Mouse (Mus musculus) embryonic facial prominence, embryonic 13.5 days (tissue): ENCODE results near the gene Pacs1. TPM values are rescaled to one million over a fixed set of nuclear protein-coding genes. Genes with fewer than 3 reads are reported as not detected.
"Not testable (repeated sequence)": the region's sequence is repeated elsewhere in the genome, so short reads cannot be mapped to it uniquely, and the experiment has no call there.

ENCODE experiments used
- ATAC-seq: fragments of 200-750 bp; cut with Nextera tagmentation; 2 replicates; pipeline ENCODE4 v1.8.0; 2017; ENCODE audit warnings: low read depth; ENCODE audit not compliant: insufficient number of reproducible peaks, insufficient read depth, low FRiP score, low TSS enrichment
- H3K27ac ChIP-seq: fragments of 300-500 bp; sonication (generic); 2 replicates; pipeline ENCODE4 v1.5.1; 2015; ENCODE audit warnings: moderate library complexity, mild to moderate bottlenecking, inconsistent platforms
- H3K27me3 ChIP-seq: fragments of 300-500 bp; sonication (generic); 2 replicates; pipeline ENCODE4 v1.6.1; 2015; ENCODE audit warnings: mild to moderate bottlenecking, inconsistent platforms
- H3K36me3 ChIP-seq: fragments of 300-500 bp; sonication (generic); 2 replicates; pipeline ENCODE4 v1.6.1; 2015; ENCODE audit warnings: mild to moderate bottlenecking, inconsistent platforms
- H3K4me1 ChIP-seq: fragments of 300-500 bp; sonication (generic); 2 replicates; pipeline ENCODE4 v1.6.1; 2015; ENCODE audit warnings: inconsistent platforms
- H3K4me2 ChIP-seq: fragments of 300-500 bp; sonication (generic); 2 replicates; pipeline ENCODE4 v1.6.1; 2015; ENCODE audit warnings: moderate library complexity, mild to moderate bottlenecking, inconsistent platforms
- H3K4me3 ChIP-seq: fragments of 300-500 bp; sonication (generic); 2 replicates; pipeline ENCODE4 v1.5.1; 2015; ENCODE audit warnings: mild to moderate bottlenecking, inconsistent platforms
- H3K9ac ChIP-seq: fragments of 300-500 bp; sonication (generic); 2 replicates; pipeline ENCODE4 v1.6.1; 2015; ENCODE audit warnings: mild to moderate bottlenecking, inconsistent platforms
- H3K9me3 ChIP-seq: fragments of 300-500 bp; sonication (generic); 2 replicates; pipeline ENCODE4 v1.6.1; 2016; ENCODE audit warnings: inconsistent platforms
- WGBS: fragments of 180-500 bp; shearing (Covaris S2); methylation state at CpG from one replicate; pipeline ENCODE4 v1.1.7; 2015; ENCODE audit warnings: mixed read lengths; 5-methylcytosine and 5-hydroxymethylcytosine counted together
- polyA plus RNA-seq: library from polyadenylated mRNA; unstranded; fragments of >200 nt; fragmentation: Nextera tagmentation; extraction: Ambion mirVana; gene quantifications from 2 replicates; pipeline ENCODE4 v1.2.1, GENCODE M21; 2015

The Pacs1 gene
- polyA plus RNA-seq, 1 experiment from 2014 or later = 28.7 TPM

DNA sequence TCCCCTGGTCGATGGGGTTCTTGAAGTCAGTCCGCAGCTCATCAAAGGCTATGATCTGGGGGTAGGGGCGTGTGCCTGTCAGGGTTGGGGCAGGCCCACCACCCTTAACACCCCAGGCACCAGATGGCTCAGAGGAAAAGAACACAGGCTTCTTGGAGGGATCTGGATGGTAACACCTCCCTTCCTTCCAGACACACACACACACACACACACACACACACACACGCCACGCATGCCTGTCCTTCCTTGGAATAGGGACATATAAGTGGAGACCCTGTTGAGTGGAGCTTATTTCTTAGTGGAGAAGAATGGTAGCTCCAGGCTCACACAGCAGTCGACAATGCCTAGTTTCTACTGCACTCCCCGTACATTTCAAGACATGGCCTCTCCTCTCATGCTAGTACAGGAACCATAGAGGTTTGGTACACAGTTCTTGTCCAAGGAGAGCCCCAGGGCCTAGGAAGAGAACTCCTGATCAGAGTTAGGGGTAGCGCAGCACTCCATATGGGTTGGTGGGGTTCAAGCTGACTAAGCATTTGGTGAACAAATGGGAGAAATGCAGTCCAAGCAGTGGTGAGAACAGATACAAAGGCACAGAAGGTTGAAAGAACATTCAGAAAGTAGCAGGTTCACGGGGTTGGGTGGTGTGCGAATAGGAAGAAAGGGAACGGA, 178.0 kb downstream of the Pacs1 start:
- H3K4me2 ChIP-seq = peak overlapping the region; percentile 44
- H3K4me3 ChIP-seq = peak overlapping the region; percentile 16; the same call in 1 of the 2 replicates
- no peaks in the 10 kb centered on the region for H3K9me3 ChIP-seq
- H3K36me3 ChIP-seq = peaks cover 41% of the 10 kb centered on the region
- H3K4me1 ChIP-seq = peaks cover 63% of the 10 kb centered on the region
- WGBS = 47% methylated on average over 11 of the region's 11 CpGs
- peak overlapping the region; percentile 12; the same call in 1 of the 2 replicates for H3K27ac ChIP-seq
- no peaks in the 10 kb centered on the region for H3K27me3 ChIP-seq
- no peak for ATAC-seq
- H3K9ac ChIP-seq = peak overlapping the region; percentile 32; the same call in 1 of the 2 replicates

DNA sequence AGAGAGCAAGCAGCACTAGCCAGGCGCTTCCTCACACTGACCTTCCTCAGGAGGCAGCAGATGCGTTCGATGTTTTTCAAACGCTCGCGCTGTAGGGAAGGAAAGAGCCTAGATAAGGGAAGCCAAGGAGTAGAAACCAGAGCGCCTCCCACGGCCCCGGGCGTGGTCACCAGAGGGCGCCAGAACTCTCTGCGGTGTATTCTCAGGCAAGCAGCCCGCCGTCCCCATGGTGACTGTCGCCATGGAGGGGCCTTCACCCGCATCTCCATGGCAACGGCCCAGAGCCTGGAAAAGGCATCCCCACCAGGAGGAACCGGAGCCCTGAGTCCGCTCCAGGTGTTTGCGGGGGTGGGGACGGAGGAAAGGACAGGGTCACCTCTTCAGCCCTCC, 178.7 kb downstream of the Pacs1 start:
- H3K9ac ChIP-seq = peak overlapping the region; percentile 32; the same call in 1 of the 2 replicates
- 2% methylated on average over 21 of the region's 21 CpGs for WGBS
- peaks cover 59% of the 10 kb centered on the region for H3K4me1 ChIP-seq

DNA sequence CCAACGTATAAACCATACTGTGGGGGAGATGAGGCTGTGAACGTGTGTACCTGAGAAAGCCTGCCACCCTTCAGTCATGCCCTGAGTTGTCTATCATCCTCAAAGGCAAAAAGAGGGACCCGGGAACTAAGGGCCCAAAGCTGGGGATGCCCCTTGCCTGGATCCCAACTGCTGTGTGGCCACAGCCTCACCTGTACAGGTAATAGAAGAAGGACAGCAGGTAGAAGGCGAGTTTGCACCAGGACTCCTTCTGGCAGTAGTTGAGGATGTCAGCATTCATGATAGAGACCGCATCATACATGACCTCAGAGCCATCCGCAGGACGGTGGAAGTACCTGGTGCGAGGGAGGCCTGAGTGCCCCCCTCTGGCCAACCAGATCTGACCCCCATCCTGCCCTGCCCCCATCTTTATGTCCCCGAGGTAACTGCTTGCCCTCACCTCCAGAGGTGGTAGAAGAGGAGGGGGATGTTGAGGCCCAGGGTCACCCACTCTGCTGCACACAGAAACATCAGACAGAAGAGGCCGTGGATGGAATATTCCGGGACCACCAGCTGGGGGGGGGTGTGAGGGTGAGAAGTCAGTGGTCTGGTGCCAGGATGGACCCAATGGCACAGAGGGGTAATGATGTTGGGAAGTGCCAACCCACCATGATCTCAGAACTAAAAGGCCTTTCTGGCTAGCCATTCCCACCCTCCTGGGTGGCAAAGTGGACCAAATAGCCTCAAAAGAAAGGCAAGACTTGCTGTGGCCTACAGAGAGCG, 179.3 kb downstream of the Pacs1 start:
- Histone ChIP-seq H3K4me3 (no peak overlapping the region), H3K9me3 (no peaks in the 10 kb centered on the region), H3K27ac (peak overlapping the region; percentile 51; the same call in 1 of the 2 replicates), H3K27me3 (no peaks in the 10 kb centered on the region), H3K36me3 (peaks cover 38% of the 10 kb centered on the region), H3K9ac (no peak overlapping the region), H3K4me1 (peaks cover 57% of the 10 kb centered on the region), H3K4me2 (no peak overlapping the region)
- ATAC-seq = no peak
- 75% methylated on average over 12 of the region's 12 CpGs for WGBS

More for the DNA sequence above, 178.7 kb downstream of the Pacs1 start:
- Histone ChIP-seq H3K27me3 (no peaks in the 10 kb centered on the region), H3K4me2 (peak overlapping the region; percentile 44), H3K9me3 (no peaks in the 10 kb centered on the region), H3K36me3 (peaks cover 38% of the 10 kb centered on the region), H3K4me3 (peak overlapping the region; percentile 16), H3K27ac (peak overlapping the region; percentile 51)
- ATAC-seq = no peak

DNA sequence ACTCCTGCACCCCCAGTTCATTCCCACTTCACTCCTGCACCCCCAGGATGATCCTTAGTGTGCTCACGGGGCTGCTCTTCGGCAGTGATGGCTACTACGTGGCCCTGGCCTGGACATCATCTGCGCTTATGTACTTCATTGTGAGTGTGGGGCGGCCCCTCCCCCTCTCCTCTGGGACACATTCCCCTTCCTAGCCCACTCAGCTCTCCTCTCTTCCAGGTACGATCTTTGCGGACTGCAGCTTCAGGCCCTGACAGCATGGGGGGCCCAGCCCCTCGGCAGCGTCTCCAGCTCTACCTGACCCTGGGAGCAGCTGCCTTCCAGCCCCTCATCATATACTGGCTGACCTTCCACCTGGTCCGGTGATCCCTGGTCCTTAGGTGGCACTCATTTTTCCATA, 180.8 kb downstream of the Pacs1 start:
- no peak for ATAC-seq
- WGBS = 88% methylated on average over 10 of the region's 10 CpGs
- H3K4me1 ChIP-seq = peaks cover 50% of the 10 kb centered on the region

DNA sequence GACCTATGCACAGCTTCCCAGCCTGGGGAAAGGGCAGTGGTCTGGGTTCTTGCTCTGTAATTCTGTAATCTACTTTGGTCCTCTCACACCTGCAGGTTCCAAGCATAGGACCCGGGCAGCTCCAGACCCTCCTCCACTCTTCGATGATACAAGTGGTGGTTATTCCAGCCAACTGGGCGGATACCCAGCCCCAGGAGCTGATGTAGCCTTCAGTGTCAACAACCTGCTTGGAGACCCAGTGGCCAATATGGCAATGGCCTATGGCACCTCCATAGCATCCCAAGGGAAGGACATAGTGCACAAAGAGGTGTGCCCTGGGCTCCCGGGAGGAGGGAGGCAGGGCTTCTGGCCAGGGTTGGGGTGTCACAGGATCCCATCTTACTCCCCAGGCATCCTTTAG, 183.6 kb downstream of the Pacs1 start:
- peak overlapping the region; percentile 84 for H3K9ac ChIP-seq

More for the DNA sequence above, 180.8 kb downstream of the Pacs1 start:
- H3K27me3 ChIP-seq = no peaks in the 10 kb centered on the region
- H3K4me2 ChIP-seq = no peak overlapping the region
- no peak overlapping the region for H3K27ac ChIP-seq
- no peak overlapping the region for H3K9ac ChIP-seq
- H3K36me3 ChIP-seq = peaks cover 38% of the 10 kb centered on the region
- H3K4me3 ChIP-seq = no peak overlapping the region
- no peaks in the 10 kb centered on the region for H3K9me3 ChIP-seq

DNA sequence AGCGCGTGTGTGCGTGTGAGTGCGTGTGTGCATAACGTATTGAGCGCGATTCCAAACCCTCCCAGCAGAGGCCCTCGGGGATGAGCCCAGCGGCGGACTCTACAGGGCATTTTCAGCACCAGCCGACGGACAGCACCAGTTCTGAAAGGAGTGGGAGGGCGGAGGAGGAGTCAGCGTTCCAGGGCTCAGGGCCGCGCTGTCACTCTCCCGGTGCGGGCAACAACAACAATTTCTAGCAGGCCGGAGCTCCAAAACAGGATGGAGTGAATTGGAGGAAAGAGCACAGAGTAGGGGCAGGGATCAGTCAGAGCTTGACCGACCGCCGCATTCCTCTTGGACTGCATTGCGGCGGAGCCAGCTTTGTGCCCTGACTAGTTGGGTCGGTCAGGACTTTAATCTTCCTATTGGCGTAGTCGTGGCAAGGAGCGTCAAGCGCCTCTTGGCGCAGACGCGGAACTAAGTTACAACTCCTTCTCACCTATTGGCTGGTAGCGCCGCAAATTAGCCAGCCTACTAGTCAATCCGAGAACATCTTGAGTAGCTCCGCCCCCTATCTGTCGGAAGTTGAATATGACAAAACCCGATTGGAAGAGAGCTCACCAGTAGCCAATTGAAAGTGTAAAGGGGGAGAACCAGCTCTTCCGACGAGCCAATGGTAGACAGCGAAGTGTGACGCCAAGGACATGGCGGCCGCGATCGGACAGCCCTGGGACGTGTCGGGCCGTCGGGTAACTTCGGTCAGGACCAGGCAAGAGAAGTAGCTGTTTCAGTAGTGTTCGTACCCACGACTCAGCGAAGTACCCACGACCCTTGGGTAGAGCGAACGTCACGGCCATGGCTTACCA, 184.8 kb downstream of the Pacs1 start, which contains the start of gene Yif1a:
Yif1a (plus strand) TSS at position 655 of the 845 bp plus-strand sequence.
- peak; percentile 87 for ATAC-seq
- peak within 1 kb of the TSS; percentile 82 for H3K27ac ChIP-seq
- H3K4me2 ChIP-seq = peak within 1 kb of the TSS; percentile 90
- H3K9me3 ChIP-seq = no peaks in the 10 kb centered on the region
- peak within 1 kb of the TSS; percentile 84 for H3K9ac ChIP-seq
- H3K4me3 ChIP-seq = peak within 1 kb of the TSS; percentile 79
- peaks cover 26% of the 10 kb centered on the region for H3K4me1 ChIP-seq
- H3K36me3 ChIP-seq = peaks cover 31% of the 10 kb centered on the region
- peaks cover 35% of the 10 kb centered on the region for H3K27me3 ChIP-seq
- WGBS = under 1% methylated on average over 58 of the region's 58 CpGs

More for the DNA sequence above, 183.6 kb downstream of the Pacs1 start:
- Histone ChIP-seq H3K4me1 (peaks cover 36% of the 10 kb centered on the region), H3K36me3 (peaks cover 38% of the 10 kb centered on the region), H3K4me3 (peak overlapping the region; percentile 79), H3K9me3 (no peaks in the 10 kb centered on the region), H3K4me2 (peak overlapping the region; percentile 90), H3K27ac (no peak overlapping the region), H3K27me3 (peaks cover 22% of the 10 kb centered on the region)
- ATAC-seq = no peak
- 89% methylated on average over 4 of the region's 4 CpGs for WGBS

DNA sequence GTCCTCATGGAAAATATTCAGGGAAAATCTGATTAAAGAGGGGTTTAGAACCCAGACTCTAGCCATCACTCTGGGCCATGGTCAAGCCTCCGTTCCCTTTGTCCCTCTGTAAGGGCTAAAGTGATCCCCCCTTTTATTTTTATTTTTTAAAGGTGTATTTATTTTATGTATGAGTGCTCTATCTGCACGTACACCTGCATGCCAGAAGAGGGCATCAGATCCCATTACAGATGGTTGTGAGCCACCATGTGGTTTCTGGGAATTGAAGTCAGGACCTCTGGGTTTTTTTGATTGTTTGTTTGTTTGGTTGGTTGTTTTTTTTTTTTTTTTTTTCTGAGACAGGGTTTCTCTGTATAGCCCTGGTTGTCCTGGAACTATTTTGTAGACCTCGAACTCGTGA, 186.4 kb downstream of the Pacs1 start:
- not testable (repeated sequence) for H3K9me3 ChIP-seq, H3K27ac ChIP-seq, ATAC-seq, H3K4me3 ChIP-seq, H3K9ac ChIP-seq, H3K4me2 ChIP-seq
- peaks cover 26% of the 10 kb centered on the region for H3K4me1 ChIP-seq
- peaks cover 16% of the 10 kb centered on the region for H3K36me3 ChIP-seq
- 52% methylated on average over 4 of the region's 4 CpGs for WGBS
- H3K27me3 ChIP-seq = peaks cover 50% of the 10 kb centered on the region

DNA sequence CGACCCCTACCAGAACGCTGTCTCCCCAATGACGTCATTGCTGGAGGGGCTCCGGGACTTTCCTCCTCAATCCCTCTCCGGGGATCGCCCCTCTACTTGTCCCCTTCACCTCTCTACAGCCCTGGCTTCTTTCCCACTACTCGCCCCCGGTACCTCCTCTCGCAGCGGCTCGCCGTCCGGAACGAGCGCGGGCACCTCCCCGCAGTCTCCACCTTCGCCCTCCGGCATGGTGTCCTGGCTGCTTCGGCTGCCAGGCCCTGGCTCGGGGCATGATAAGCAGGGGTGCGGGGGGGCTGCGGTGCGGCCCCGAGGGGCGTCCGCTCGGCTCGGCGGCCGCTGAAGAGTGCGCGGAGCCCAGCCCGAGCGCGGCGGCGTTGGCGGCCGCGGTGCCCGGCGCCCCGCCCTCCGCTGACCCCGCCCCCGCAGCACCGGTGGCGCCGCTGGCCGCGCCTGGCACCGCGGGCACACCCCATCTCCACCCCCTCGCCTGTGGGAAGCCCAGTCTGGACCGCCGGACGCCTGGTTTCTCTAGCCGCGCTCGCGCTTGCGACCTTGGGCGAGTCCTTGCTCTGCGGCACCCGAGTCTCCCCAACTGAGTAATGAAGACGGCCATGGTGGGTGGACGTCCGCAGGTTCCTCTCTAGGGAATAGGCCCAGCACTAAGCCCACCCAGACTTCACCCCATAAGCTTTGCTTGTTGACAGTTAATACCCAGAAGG, 187.6 kb downstream of the Pacs1 start, which contains the start of gene Tmem151a:
Tmem151a (minus strand) TSS at position 387 of the 719 bp plus-strand sequence.
- peak within 1 kb of the TSS; percentile 93 for H3K4me2 ChIP-seq
- no peak for ATAC-seq
- H3K27me3 ChIP-seq = peaks cover 63% of the 10 kb centered on the region
- H3K9me3 ChIP-seq = no peaks in the 10 kb centered on the region
- H3K4me3 ChIP-seq = peak within 1 kb of the TSS; percentile 53
- under 1% methylated on average over 69 of the region's 69 CpGs for WGBS
- peaks cover 5% of the 10 kb centered on the region for H3K36me3 ChIP-seq
- H3K4me1 ChIP-seq = peaks cover 26% of the 10 kb centered on the region
- H3K9ac ChIP-seq = peak within 1 kb of the TSS; percentile 66
- H3K27ac ChIP-seq = no peak within 1 kb of the TSS

DNA sequence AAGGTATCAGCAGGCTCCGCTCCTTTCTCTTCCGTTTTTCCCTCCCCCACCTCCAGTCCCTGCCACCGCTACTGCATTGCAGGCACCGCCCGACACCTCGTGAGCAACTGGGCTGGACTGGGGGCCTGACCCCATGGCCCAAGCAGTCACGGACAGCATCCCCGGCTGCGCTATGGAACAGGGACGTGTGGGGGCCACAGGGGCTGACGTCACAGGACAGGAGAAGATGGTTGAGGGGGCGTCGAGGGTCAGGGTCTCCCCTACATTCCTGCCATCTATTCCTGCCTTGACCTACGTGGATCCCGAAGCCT, 188.1 kb downstream of the Pacs1 start:
- Histone ChIP-seq H3K9ac (peak overlapping the region; percentile 66), H3K36me3 (peaks cover 1% of the 10 kb centered on the region), H3K4me2 (peak overlapping the region; percentile 93), H3K9me3 (no peaks in the 10 kb centered on the region), H3K4me3 (peak overlapping the region; percentile 53), H3K4me1 (peaks cover 26% of the 10 kb centered on the region), H3K27me3 (peaks cover 68% of the 10 kb centered on the region), H3K27ac (no peak overlapping the region)
- 5% methylated on average over 15 of the region's 15 CpGs for whole genome bisulfite sequencing
- ATAC-seq = no peak

DNA sequence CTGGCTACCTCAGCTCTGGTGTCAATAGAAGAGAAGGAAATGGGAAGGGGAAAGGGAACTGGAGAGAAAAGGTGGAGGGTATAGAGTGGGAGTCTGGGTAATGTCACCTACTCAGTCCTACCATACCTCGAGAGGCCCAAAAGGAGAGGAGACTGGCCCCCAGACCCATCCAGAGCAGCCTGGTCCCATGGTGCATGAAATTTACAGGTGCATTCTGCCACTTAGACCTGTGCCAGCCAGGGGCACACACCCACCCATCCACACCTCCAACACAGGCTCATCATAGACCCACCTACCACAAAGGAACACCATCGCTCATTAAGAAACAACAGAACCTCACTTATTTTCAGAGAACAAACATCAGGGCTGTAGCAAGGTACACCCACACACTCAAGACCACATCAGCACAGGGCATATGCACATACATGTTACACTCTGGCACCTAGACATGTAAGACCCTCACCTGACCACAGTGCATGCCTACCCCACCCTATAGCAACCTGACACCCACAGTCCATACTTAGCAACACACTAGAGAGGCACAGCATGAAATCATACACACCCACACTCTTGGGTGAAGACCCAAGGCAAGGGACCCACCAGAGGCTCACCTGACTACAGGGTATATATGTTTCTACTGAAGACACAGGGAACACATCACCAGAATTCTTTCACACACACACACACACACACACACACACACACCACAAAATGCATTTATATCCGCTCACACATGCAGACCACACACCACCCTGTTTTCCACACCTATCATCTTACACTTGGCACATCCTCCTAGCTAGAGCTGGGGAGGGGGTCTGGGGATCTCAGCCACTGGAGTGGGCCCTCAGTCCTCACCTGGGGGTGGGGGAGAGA, 188.7 kb downstream of the Pacs1 start:
- WGBS = 66% methylated on average over 3 of the region's 3 CpGs
- no peaks in the 10 kb centered on the region for H3K36me3 ChIP-seq
- H3K4me1 ChIP-seq = peaks cover 23% of the 10 kb centered on the region
- no peaks in the 10 kb centered on the region for H3K9me3 ChIP-seq
- H3K4me2 ChIP-seq = peak overlapping the region; percentile 93
- no peak overlapping the region for H3K9ac ChIP-seq
- no peak for ATAC-seq
- no peak overlapping the region for H3K27ac ChIP-seq
- H3K27me3 ChIP-seq = peaks cover 69% of the 10 kb centered on the region
- peak overlapping the region; percentile 53; the same call in 1 of the 2 replicates for H3K4me3 ChIP-seq
